Mouse (Mus musculus) neural tube, embryonic 11.5 days (tissue): ENCODE measurements around the gene Gm8439. TPM values are rescaled to one million over a fixed set of nuclear protein-coding genes. Genes with fewer than 3 reads are reported as not detected.

Experiments used
- ATAC-seq: fragments of 200-750 bp; cut with Nextera tagmentation; 2 replicates; pipeline ENCODE4 v1.8.0; 2017; ENCODE audit warnings: moderate number of reproducible peaks, mild to moderate bottlenecking, moderate TSS enrichment, moderate library complexity; ENCODE audit not compliant: insufficient read depth, low FRiP score, low TSS enrichment
- DNase-seq: peaks from one replicate; pipeline ENCODE4 v3.0.0-alpha.2; 2015; ENCODE audit warnings: low spot score
- H3K27ac ChIP-seq: fragments of 300-500 bp; sonication (generic); 2 replicates; pipeline ENCODE4 v1.5.1; 2014; ENCODE audit warnings: low read depth, mild to moderate bottlenecking, low read length
- H3K27me3 ChIP-seq: fragments of 300-500 bp; sonication (generic); 2 replicates; pipeline ENCODE4 v1.6.1; 2014; ENCODE audit warnings: mild to moderate bottlenecking, low read length, mixed read lengths; ENCODE audit not compliant: control insufficient read depth, insufficient read depth
- H3K36me3 ChIP-seq: fragments of 300-500 bp; sonication (generic); 2 replicates; pipeline ENCODE4 v1.6.1; 2014; ENCODE audit warnings: mild to moderate bottlenecking, low read length, moderate library complexity, mixed read lengths; ENCODE audit not compliant: control insufficient read depth, insufficient read depth
- H3K4me1 ChIP-seq: fragments of 300-500 bp; sonication (generic); 2 replicates; pipeline ENCODE4 v1.6.1; 2014; ENCODE audit warnings: low read length, mixed read lengths; ENCODE audit not compliant: control insufficient read depth, insufficient read depth
- H3K4me2 ChIP-seq: fragments of 300-500 bp; sonication (generic); 2 replicates; pipeline ENCODE4 v1.6.1; 2014; ENCODE audit warnings: low read depth, mild to moderate bottlenecking, moderate library complexity
- H3K4me3 ChIP-seq: fragments of 300-500 bp; sonication (generic); 2 replicates; pipeline ENCODE4 v1.5.1; 2014; ENCODE audit warnings: low read depth, low read length
- H3K9ac ChIP-seq: fragments of 300-500 bp; sonication (generic); 2 replicates; pipeline ENCODE4 v1.6.1; 2014; ENCODE audit warnings: mild to moderate bottlenecking, low read length
- H3K9me3 ChIP-seq: fragments of 300-500 bp; sonication (generic); 2 replicates; pipeline ENCODE4 v1.6.1; 2016; ENCODE audit warnings: low read length; ENCODE audit not compliant: control insufficient read depth
- WGBS: fragments of 180-500 bp; shearing (Covaris S2); extraction: QIAGEN DNeasy Blood & Tissue Kit; methylation state at CpG from one replicate; pipeline ENCODE4 v1.1.7; 2014; 5-methylcytosine and 5-hydroxymethylcytosine counted together
- polyA plus RNA-seq: library from polyadenylated mRNA; unstranded; fragments of >200 nt; fragmentation: Nextera tagmentation; extraction: Ambion mirVana; gene quantifications from 2 replicates; pipeline ENCODE4 v1.2.1, GENCODE M21; 2014

Gene Gm8439
- polyA plus RNA-seq, 1 experiment from 2014 or later, result not detected

DNA sequence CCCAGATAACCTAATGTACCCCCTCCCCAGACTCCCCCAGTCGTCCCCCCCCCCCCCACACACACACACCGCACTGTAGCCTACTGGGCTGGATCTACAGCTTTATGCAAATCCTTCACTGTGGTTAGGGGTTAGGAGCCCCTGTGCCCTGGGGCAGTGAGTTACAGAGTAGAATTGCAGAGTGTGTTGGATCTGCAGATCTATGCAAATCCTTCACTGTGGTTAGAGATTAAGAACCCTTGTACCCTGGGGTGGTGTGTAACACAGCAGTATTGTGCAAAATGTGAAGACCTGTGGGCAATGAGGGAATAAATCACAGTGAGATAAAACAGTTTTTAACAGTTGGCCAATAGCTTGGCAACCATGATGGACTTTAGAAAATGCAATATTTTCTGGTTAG, 10.4 kb downstream of the Gm8439 start:
- Histone ChIP-seq H3K9me3 (no peaks in the 10 kb centered on the region), H3K27me3 (no peaks in the 10 kb centered on the region), H3K36me3 (no peaks in the 10 kb centered on the region), H3K4me1 (no peaks in the 10 kb centered on the region), H3K27ac (no peak overlapping the region), H3K9ac (no peak overlapping the region), H3K4me2 (no peak overlapping the region), H3K4me3 (no peak overlapping the region)
- ATAC-seq, result no peak
- WGBS, result 21% methylated on average over 2 of the region's 2 CpGs
- no peak for DNase-seq

DNA sequence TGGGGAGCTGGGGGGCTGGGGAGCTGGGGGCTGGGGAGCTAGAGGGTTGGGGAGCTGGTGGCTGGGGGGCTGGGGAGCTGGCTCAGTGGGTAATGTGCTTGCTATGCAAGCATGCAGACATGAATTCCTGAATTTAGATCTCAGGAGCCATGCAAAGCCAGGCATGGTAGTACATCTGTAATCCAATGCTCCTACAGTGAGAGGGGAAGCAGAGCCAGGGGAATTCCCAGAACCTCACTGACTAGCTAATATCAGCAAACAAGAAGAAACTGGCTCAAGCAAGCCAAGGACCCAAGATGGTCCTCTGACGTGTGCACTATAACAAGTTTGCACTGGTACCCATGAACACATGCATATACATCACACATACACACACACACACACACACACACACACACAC, 13.2 kb downstream of the Gm8439 start:
- ATAC-seq, result no peak
- H3K27ac ChIP-seq, result no peak overlapping the region

DNA sequence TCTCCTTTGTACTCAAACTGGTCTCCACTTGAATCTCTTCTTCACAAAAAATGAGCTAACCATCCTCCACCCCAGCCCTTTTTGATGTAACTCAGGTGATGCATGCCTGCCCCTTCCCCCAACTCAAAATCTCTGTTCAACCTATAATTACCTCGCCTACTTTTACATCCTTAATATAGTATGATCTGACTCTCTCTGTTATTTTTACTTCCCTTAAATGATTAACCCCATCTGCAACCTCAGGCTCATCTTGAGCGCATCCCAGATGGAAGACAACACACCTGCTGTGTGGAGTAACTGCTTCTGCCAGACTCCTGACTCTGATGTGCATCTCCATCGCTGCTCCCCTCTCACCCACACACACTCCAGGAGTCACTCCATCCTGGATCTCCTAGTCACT, 14.1 kb downstream of the Gm8439 start:
- H3K27me3 ChIP-seq, result no peaks in the 10 kb centered on the region
- H3K4me3 ChIP-seq, result no peak overlapping the region
- ATAC-seq, result no peak
- H3K9ac ChIP-seq, result no peak overlapping the region
- H3K36me3 ChIP-seq, result no peaks in the 10 kb centered on the region
- no peak overlapping the region for H3K4me2 ChIP-seq
- H3K4me1 ChIP-seq, result no peaks in the 10 kb centered on the region
- no peak for DNase-seq
- WGBS, result 84% methylated on average over 3 of the region's 3 CpGs
- H3K27ac ChIP-seq, result no peak overlapping the region
- no peaks in the 10 kb centered on the region for H3K9me3 ChIP-seq

More for the DNA sequence above, 13.2 kb downstream of the Gm8439 start:
- no peaks in the 10 kb centered on the region for H3K9me3 ChIP-seq
- H3K4me2 ChIP-seq, result no peak overlapping the region
- H3K9ac ChIP-seq, result no peak overlapping the region
- no peak overlapping the region for H3K4me3 ChIP-seq
- H3K36me3 ChIP-seq, result no peaks in the 10 kb centered on the region
- no peak for DNase-seq
- WGBS, result 69% methylated on average over 1 of the region's 1 CpGs
- H3K27me3 ChIP-seq, result no peaks in the 10 kb centered on the region
- H3K4me1 ChIP-seq, result no peaks in the 10 kb centered on the region

DNA sequence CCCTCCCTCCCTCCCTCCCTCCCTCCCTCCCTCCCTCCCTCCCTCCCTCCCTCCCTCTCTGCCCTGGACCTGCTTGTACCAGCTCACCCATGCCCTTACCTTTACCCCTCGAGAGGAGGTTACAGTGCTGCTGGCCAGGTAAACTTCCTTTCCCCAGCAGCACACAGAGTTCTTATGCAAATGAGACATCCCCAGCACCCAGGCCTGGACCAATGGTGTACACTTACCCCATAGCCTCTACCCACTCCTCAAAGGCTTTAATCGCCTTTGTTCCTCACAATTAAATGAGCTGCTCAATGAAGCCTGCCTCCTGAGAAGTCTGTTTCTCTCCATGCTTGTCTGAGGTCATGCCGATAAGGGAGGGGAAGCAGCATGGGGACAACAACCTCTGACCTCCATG, 18.4 kb downstream of the Gm8439 start:
- H3K9ac ChIP-seq, result no peak overlapping the region
- H3K27me3 ChIP-seq, result no peaks in the 10 kb centered on the region
- ATAC-seq (0 out of 2 replicates have a peak, but pooled peaks have one; percentile 13), DNase-seq (no peak)
- H3K4me2 ChIP-seq, result no peak overlapping the region
- no peaks in the 10 kb centered on the region for H3K4me1 ChIP-seq
- no peak overlapping the region for H3K4me3 ChIP-seq
- 5% methylated on average over 3 of the region's 3 CpGs for WGBS
- H3K27ac ChIP-seq, result no peak overlapping the region
- no peaks in the 10 kb centered on the region for H3K9me3 ChIP-seq
- no peaks in the 10 kb centered on the region for H3K36me3 ChIP-seq

DNA sequence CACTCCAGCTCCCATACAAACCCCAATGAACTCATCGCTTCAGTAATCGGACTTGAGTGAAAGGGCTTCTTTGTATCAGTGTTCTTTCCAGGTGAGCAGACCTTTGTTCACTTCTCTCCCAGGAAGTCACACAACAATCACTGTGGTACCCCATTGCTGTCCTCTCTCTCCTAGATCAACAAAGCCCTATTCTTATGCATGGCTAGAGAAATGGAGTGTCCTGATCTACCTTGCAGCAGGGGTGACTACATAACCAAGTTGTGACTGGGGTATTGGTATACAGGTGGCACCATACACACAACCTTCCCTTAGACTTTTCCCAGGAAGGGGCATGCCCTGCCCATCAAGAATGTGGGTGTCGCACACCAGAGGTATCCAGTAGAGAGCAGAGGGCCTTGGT, 22.5 kb downstream of the Gm8439 start:
- WGBS, result 88% methylated on average over 3 of the region's 3 CpGs
- H3K4me2 ChIP-seq, result no peak overlapping the region

DNA sequence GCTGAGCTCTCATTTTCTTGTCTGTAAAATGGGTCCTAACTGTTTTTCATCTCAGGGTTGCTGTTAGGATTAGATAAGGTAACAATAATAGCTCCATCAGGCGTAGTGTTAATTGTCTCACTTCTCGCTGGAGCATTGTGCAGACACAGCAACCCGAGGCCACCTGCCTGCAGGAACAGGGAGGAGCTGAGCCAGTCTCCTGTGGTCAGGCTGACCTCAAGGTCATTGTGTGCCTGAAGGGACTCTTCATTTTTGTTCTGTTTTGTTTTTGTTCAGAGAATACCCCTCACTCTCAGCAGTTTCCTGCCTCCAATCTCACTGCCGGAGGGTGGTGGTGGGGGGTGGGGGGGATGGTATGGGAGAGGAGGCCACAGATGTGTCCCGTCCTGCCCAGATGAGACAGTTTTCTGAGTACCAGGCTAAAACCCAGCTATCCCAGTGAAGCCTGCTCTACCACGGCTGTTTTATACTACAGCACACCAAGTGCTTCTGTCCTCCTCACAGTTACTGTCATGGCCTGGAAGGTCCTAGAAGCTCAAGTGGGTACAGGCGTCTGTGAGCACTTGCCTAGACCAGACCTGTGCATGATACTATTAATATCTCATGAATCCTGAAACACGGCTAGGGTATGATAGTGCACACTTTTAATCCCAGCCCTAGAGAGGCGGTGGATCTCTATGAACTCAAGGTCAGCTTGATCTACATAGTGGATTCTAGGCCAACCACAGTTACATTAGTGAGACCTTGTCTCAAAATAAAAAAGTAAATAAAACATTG, 23.9 kb downstream of the Gm8439 start:
- no peaks in the 10 kb centered on the region for H3K27me3 ChIP-seq
- no peak for DNase-seq
- no peak overlapping the region for H3K4me2 ChIP-seq
- peaks cover 7% of the 10 kb centered on the region; the same call in 1 of the 2 replicates for H3K4me1 ChIP-seq
- ATAC-seq, result 0 out of 2 replicates have a peak, but pooled peaks have one; percentile 32
- H3K36me3 ChIP-seq, result no peaks in the 10 kb centered on the region
- no peak overlapping the region for H3K9ac ChIP-seq
- no peak overlapping the region for H3K27ac ChIP-seq
- H3K4me3 ChIP-seq, result no peak overlapping the region
- 22% methylated on average over 9 of the region's 9 CpGs for WGBS
- no peaks in the 10 kb centered on the region for H3K9me3 ChIP-seq

More for the DNA sequence above, 22.5 kb downstream of the Gm8439 start:
- no peak for DNase-seq
- H3K9ac ChIP-seq, result no peak overlapping the region
- H3K27ac ChIP-seq, result no peak overlapping the region
- no peak overlapping the region for H3K4me3 ChIP-seq
- no peaks in the 10 kb centered on the region for H3K27me3 ChIP-seq
- no peak for ATAC-seq
- H3K4me1 ChIP-seq, result peaks cover 7% of the 10 kb centered on the region; the same call in 1 of the 2 replicates
- H3K9me3 ChIP-seq, result no peaks in the 10 kb centered on the region
- H3K36me3 ChIP-seq, result no peaks in the 10 kb centered on the region

DNA sequence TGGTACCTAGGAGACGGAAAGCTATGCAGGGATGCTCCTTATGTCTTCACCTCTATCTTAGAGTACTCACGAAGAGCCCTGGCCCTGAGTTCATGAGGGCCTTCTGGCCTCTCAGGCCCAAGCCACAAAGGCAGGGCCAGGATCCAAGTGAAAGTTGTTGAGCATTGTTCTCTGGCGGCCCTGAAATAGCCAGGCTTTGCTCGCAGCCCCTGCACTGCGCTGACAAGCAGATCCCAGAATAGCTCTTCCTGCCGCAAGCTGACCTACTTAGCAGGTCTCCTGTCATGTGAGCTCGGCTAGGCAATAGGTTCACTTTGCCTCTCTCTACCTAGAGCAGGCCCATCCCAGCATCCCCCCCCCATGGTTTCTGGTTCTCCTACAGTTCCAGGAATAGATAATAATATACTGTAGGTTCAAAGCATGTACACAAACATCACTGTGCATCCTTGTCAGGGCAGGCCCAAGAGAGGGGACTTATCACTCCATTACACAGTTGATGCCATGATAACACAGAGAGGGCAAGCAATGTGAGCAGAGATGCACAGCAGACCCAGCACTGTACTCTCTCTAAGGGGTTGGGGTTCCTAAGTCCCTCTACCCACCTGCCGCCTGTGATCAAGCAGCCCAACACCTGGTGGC, 25.3 kb downstream of the Gm8439 start:
- Histone ChIP-seq H3K4me2 (no peak overlapping the region), H3K27ac (no peak overlapping the region), H3K9ac (no peak overlapping the region), H3K27me3 (no peaks in the 10 kb centered on the region), H3K9me3 (no peaks in the 10 kb centered on the region), H3K4me1 (peaks cover 7% of the 10 kb centered on the region; the same call in 1 of the 2 replicates), H3K4me3 (no peak overlapping the region), H3K36me3 (no peaks in the 10 kb centered on the region)
- DNase-seq (no peak), ATAC-seq (no peak)
- WGBS, result 70% methylated on average over 8 of the region's 8 CpGs

DNA sequence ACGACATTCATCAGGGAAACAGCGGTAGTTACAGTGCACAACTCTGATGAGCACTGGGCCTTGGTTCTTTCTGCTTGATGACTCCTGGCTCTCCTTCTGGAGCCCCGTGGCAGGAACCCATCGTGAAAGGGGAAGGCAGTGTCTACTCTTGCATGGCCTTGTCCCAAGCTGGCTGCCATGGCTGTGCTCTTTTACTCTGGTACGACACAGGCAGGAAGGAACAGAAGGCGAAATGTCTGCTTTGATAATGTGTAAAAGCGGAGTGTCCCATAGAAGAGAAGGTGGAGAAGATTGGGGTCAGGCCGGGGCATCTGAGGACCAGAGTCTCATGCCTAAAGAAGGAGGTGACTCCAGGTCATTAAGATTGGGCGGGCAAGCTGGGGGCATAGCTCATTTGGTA, 26.1 kb downstream of the Gm8439 start:
- no peak overlapping the region for H3K9ac ChIP-seq
- no peak for DNase-seq
- no peak overlapping the region for H3K4me2 ChIP-seq
- no peak overlapping the region for H3K4me3 ChIP-seq
- ATAC-seq, result no peak
- no peaks in the 10 kb centered on the region for H3K27me3 ChIP-seq
- 78% methylated on average over 9 of the region's 9 CpGs for WGBS
- no peak overlapping the region for H3K27ac ChIP-seq
- H3K4me1 ChIP-seq, result peaks cover 7% of the 10 kb centered on the region; the same call in 1 of the 2 replicates
- H3K36me3 ChIP-seq, result no peaks in the 10 kb centered on the region
- H3K9me3 ChIP-seq, result no peaks in the 10 kb centered on the region
